Mouse (Mus musculus) myocyte (in vitro differentiated cells): ENCODE measurements around the gene 4930562C15Rik. TPM values are rescaled to one million over a fixed set of nuclear protein-coding genes. Genes with fewer than 3 reads are reported as not detected.

Source experiments
- H3K27me3 ChIP-seq: one replicate; pipeline ENCODE4 v1.6.1; 2011; ENCODE audit not compliant: control insufficient read depth, insufficient read depth, insufficient read length
- H3K36me3 ChIP-seq: one replicate; pipeline ENCODE4 v1.6.1; 2011; ENCODE audit not compliant: control insufficient read depth, insufficient read depth
- H3K4me2 ChIP-seq: one replicate; pipeline ENCODE4 v1.6.1; 2011; ENCODE audit warnings: low read depth, control low read depth
- H3K4me3 ChIP-seq: one replicate; pipeline ENCODE4 v1.5.1; 2011; ENCODE audit warnings: mild to moderate bottlenecking, control low read depth, moderate library complexity
- H3K79me2 ChIP-seq: one replicate; pipeline ENCODE4 v1.6.1; 2011; ENCODE audit not compliant: control insufficient read depth, insufficient read depth
- H3ac ChIP-seq: one replicate; pipeline ENCODE4 v1.6.1; 2011; ENCODE audit not compliant: control insufficient read depth, insufficient read length
- CEBPB ChIP-seq: IDR thresholded peaks from 2 replicates; pipeline ENCODE4 v1.6.1; 2011; ENCODE audit warnings: mild to moderate bottlenecking, moderate library complexity; ENCODE audit not compliant: poor library complexity, insufficient read depth, severe bottlenecking
- E2F4 ChIP-seq: IDR thresholded peaks from one replicate; pipeline ENCODE4 v1.6.1; 2011; ENCODE audit warnings: mild to moderate bottlenecking, control low read depth, moderate library complexity; ENCODE audit not compliant: insufficient read depth
- MAX ChIP-seq: IDR thresholded peaks from one replicate; pipeline ENCODE4 v1.6.1; 2011; ENCODE audit warnings: low read depth, mild to moderate bottlenecking, control low read depth
- MYOD1 ChIP-seq, 3 experiments: IDR thresholded peaks; one replicate each; pipeline ENCODE4 v1.6.1; 2011; ENCODE audit warnings: control low read depth in 2 of 3, low read depth in 2 of 3, mild to moderate bottlenecking in 2 of 3, moderate library complexity in 1 of 3; ENCODE audit not compliant: insufficient read length in 2 of 3, control insufficient read depth in 1 of 3
- MYOG ChIP-seq, 3 experiments: IDR thresholded peaks; one replicate each; pipeline ENCODE4 v1.6.1; 2011; ENCODE audit warnings: control low read depth in 2 of 3, low read depth in 2 of 3, mild to moderate bottlenecking in 2 of 3; ENCODE audit not compliant: insufficient read length in 2 of 3, control insufficient read depth in 1 of 3, insufficient read depth in 1 of 3
- POLR2A ChIP-seq: IDR thresholded peaks from one replicate; pipeline ENCODE4 v1.6.1; 2011; ENCODE audit warnings: low read depth, mild to moderate bottlenecking, control low read depth, moderate library complexity; ENCODE audit not compliant: insufficient read length
- POLR2AphosphoS2 ChIP-seq: IDR thresholded peaks from one replicate; pipeline ENCODE4 v1.6.1; 2011; ENCODE audit warnings: low read depth, control low read depth; ENCODE audit not compliant: insufficient read length
- REST ChIP-seq: IDR thresholded peaks from one replicate; pipeline ENCODE4 v1.6.1; 2011; ENCODE audit warnings: mild to moderate bottlenecking, control low read depth, moderate library complexity; ENCODE audit not compliant: insufficient read depth, insufficient read length
- SRF ChIP-seq: IDR thresholded peaks from one replicate; pipeline ENCODE4 v1.6.1; 2011; ENCODE audit warnings: low read depth; ENCODE audit not compliant: control insufficient read depth, insufficient read length
- TCF12 ChIP-seq: IDR thresholded peaks from one replicate; pipeline ENCODE4 v1.6.1; 2011; ENCODE audit warnings: mild to moderate bottlenecking, control low read depth; ENCODE audit not compliant: poor library complexity, insufficient read depth, severe bottlenecking
- TCF3 ChIP-seq: IDR thresholded peaks from one replicate; pipeline ENCODE4 v1.6.1; 2011; ENCODE audit warnings: low read depth, control low read depth; ENCODE audit not compliant: insufficient read length
- USF1 ChIP-seq: IDR thresholded peaks from one replicate; pipeline ENCODE4 v1.6.1; 2011; ENCODE audit warnings: low read depth, mild to moderate bottlenecking, control low read depth, moderate library complexity
- polyA plus RNA-seq: library from polyadenylated mRNA; unstranded; fragments of >200 nt; fragmentation: generic; extraction: Trizol; gene quantifications from one replicate; pipeline ENCODE4 v1.2.1, GENCODE M21; 2012; ENCODE audit warnings: missing spikeins

The 4930562C15Rik gene
- polyA plus RNA-seq, 1 experiment, result 0.08 TPM

- Histone ChIP-seq H3K4me3 (peak overlapping the region; percentile 77), H3ac (no peak overlapping the region), H3K79me2 (peaks cover 31% of the 10 kb centered on the region), H3K36me3 (peaks cover 8% of the 10 kb centered on the region), H3K27me3 (no peaks in the 10 kb centered on the region), H3K4me2 (peak overlapping the region; percentile 91)
- TF ChIP-seq POLR2A, result no peak
- TF ChIP-seq TCF12, result no peak
- no peak for TF ChIP-seq TCF3
- TF ChIP-seq SRF, result no peak
Observed at GRCm38 (mm10) chr16:4877701-4878100, 42.5 kb downstream of the 4930562C15Rik start.

- peak in 2 of 3 experiments; percentile 46 to 63 for TF ChIP-seq MYOG (IDR thresholded peaks at IDR 0.05; ENCODE audit: control insufficient read depth in 1 of 3, insufficient read depth in 1 of 3, insufficient read length in 2 of 3, low read depth in 2 of 3)
- TF ChIP-seq POLR2AphosphoS2, result no peak
- TF ChIP-seq MYOD1 (IDR thresholded peaks at IDR 0.05; ENCODE audit: control insufficient read depth in 1 of 3, insufficient read length in 2 of 3, low read depth in 2 of 3), result peak in 1 of 3 experiments; percentile 22
- peak overlapping the region; percentile 91 for H3K4me2 ChIP-seq
- H3K4me3 ChIP-seq, result peak overlapping the region; percentile 77
- H3K79me2 ChIP-seq, result peaks cover 31% of the 10 kb centered on the region
- peaks cover 1% of the 10 kb centered on the region for H3K36me3 ChIP-seq
- H3ac ChIP-seq, result peak overlapping the region; percentile 93
- no peaks in the 10 kb centered on the region for H3K27me3 ChIP-seq
Observed at GRCm38 (mm10) chr16:4878192-4878885, 43.1 kb downstream of the 4930562C15Rik start.

- peak overlapping the region; percentile 93 for H3ac ChIP-seq
- no peaks in the 10 kb centered on the region for H3K36me3 ChIP-seq
- TF ChIP-seq REST, result no peak
- no peak for TF ChIP-seq MAX
- peak; percentile 41 for TF ChIP-seq POLR2A
- TF ChIP-seq TCF3, result no peak
- no peak for TF ChIP-seq USF1
- TF ChIP-seq POLR2AphosphoS2, result peak; percentile 10
- no peak for TF ChIP-seq SRF
- TF ChIP-seq TCF12, result no peak
- no peak for TF ChIP-seq MYOD1 (IDR thresholded peaks at IDR 0.05; ENCODE audit: control insufficient read depth in 1 of 3, insufficient read length in 2 of 3, low read depth in 2 of 3)
- peak in 1 of 3 experiments; percentile 18 for TF ChIP-seq MYOG (IDR thresholded peaks at IDR 0.05; ENCODE audit: control insufficient read depth in 1 of 3, insufficient read depth in 1 of 3, insufficient read length in 2 of 3, low read depth in 2 of 3)
- TF ChIP-seq CEBPB, result no peak
- no peak for TF ChIP-seq E2F4
Observed at GRCm38 (mm10) chr16:4879101-4879707, 44.0 kb downstream of the 4930562C15Rik start.

GRCm38 (mm10) chr16:4879708-4880124 lies 44.5 kb downstream of the 4930562C15Rik start:
- peak overlapping the region; percentile 77 for H3K4me3 ChIP-seq
- no peaks in the 10 kb centered on the region for H3K27me3 ChIP-seq
- H3K4me2 ChIP-seq, result peak overlapping the region; percentile 70
- peak overlapping the region; percentile 93 for H3ac ChIP-seq
- no peak for TF ChIP-seq USF1
- no peak for TF ChIP-seq E2F4
- TF ChIP-seq MAX, result no peak
- no peak for TF ChIP-seq TCF3
- no peak for TF ChIP-seq MYOD1 (IDR thresholded peaks at IDR 0.05; ENCODE audit: control insufficient read depth in 1 of 3, insufficient read length in 2 of 3, low read depth in 2 of 3)
- no peak for TF ChIP-seq TCF12
- TF ChIP-seq POLR2A, result peak; percentile 99
- peak in 1 of 3 experiments; percentile 37 for TF ChIP-seq MYOG (IDR thresholded peaks at IDR 0.05; ENCODE audit: control insufficient read depth in 1 of 3, insufficient read depth in 1 of 3, insufficient read length in 2 of 3, low read depth in 2 of 3)
- no peak for TF ChIP-seq CEBPB
- TF ChIP-seq POLR2AphosphoS2, result peak; percentile 89
- peak; percentile 48 for TF ChIP-seq SRF
- no peaks in the 10 kb centered on the region for H3K36me3 ChIP-seq
- H3K79me2 ChIP-seq, result peaks cover 31% of the 10 kb centered on the region

More at GRCm38 (mm10) chr16:4879101-4879707, 44.0 kb downstream of the 4930562C15Rik start:
- Histone ChIP-seq H3K79me2 (peaks cover 31% of the 10 kb centered on the region), H3K4me3 (peak overlapping the region; percentile 77), H3K27me3 (no peaks in the 10 kb centered on the region), H3K4me2 (peak overlapping the region; percentile 91)
